Mouse (Mus musculus) adrenal gland, adult 2 months (tissue): ENCODE measurements around the gene Olfr1309. TPM values are rescaled to one million over a fixed set of nuclear protein-coding genes. Genes with fewer than 3 reads are reported as not detected.
"Not testable (repeated sequence)": the region's sequence is repeated elsewhere in the genome, so short reads cannot be mapped to it uniquely, and the experiment has no call there.

Source experiments
- DNase-seq: peaks from one replicate; pipeline ENCODE4 v3.0.0; 2021
- long read RNA-seq: library from polyadenylated mRNA; stranded (forward); transcript quantifications from one replicate; pipeline ENCODE4 v2.0.0, GENCODE M21; 2021
- polyA plus RNA-seq: library from polyadenylated mRNA; depleted of rRNA; stranded (reverse); fragments of >200 nt; gene quantifications from 2 replicates; pipeline ENCODE4 v1.2.3, GENCODE M21; 2012; rRNA removed
- total RNA-seq, 2 experiments: library from RNA; stranded (reverse); gene quantifications; 2 replicates each; pipeline ENCODE4 v1.2.3; 2021

Olfr1309 gene
- total RNA-seq (not detected), polyA plus RNA-seq (not detected in 2 replicates)
- long read RNA-seq, result 0 reads

DNA sequence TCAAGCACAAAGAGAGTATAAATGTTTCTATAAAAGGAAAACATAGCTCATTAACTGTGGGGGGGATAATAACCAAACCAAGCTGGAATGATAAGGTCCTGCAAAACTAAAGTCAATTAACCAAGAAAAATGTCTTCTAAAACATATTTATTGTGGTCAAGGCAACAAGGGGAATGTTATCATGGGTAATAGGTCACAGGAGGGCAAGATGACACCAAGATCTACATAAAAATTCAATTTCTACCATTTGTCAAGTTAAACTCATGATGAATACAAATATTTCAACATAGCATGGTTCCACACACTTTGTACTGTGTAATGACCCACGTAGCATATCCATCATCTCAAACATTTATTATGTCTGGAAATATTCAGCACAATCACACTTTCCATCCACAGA lies at the start of gene Olfr1309:
Gene Olfr1309 (minus strand): TSS at position 101 of the 400 bp plus-strand sequence.
- no peak for DNase-seq

DNA sequence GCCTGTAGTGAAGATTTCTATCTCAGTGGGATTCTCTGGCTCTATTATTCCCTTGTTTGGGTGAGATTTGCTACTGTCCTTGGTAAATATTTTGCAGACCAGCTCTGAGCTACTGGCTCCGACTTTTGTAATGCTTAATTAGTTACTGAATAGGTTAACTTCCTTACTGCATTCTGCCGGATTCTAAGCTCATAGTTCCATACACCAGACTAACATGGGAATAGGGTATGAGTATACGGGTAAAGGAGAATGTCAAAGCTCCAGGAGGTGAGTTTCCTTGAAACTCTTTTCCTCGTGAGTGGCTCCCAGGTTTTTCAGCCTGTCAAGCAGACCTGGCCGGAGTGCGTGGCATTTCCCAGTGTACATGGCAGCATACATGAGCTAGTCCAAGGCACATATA lies 36.9 kb upstream of the Olfr1309 start:
- DNase-seq, result not testable (repeated sequence)

- DNase-seq, result no peak
Observed at GRCm38 (mm10) chr2:112024312-112024711, 34.2 kb upstream of the Olfr1309 start, which contains the start of gene Olfr1311. TSS of gene Olfr1311 (minus strand) at chr2:112024412.

GRCm38 (mm10) chr2:112014900-112015299 lies 24.8 kb upstream of the Olfr1309 start:
- DNase-seq, result no peak

- DNase-seq, result no peak
Observed at GRCm38 (mm10) chr2:112012608-112013007, 22.5 kb upstream of the Olfr1309 start, which contains the start of gene Olfr1310. TSS of gene Olfr1310 (minus strand) at chr2:112012708.

DNA sequence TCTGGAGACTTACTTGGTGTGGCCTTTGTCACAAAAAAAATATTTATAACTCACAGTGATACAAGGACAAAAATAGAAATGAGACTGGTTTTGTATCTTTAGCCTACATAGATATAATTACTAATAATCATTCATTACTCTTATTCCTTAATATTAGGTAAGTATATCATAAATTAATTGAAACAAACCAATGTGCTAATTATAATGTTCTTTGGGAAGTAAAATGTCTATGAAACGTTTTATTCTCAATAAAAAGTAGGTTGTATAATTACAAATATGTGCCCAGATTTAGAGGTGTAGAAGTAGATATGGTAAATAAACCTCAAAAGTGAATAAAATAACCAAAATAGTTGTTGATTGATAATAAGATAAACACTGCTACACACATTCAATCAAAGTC lies 25.2 kb downstream of the Olfr1309 start, which contains the start of gene Olfr1308:
Gene Olfr1308 (minus strand): TSS at position 101 of the 400 bp plus-strand sequence.
- no peak for DNase-seq

DNA sequence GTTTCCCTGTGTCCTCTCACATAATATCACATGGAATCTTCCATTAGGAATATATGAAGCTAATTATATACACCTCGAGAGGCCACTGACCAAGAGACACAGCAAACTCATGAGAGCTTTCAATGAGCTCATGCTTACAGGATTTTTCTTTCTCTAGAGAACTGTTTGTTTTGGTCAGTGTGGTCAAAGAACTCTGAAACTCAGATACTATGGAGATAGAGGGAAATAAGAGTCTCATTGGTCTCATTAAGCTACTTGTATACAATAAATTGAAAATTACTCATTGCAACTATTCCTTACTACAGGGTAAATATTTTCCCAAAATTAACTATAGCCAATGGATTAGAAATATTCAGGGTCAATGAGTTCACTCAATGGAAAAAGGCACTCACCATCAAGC lies 40.7 kb downstream of the Olfr1309 start, which contains the start of gene Olfr1307:
Gene Olfr1307 (minus strand): TSS at position 101 of the 400 bp plus-strand sequence.
- no peak for DNase-seq

Other genes starting within 250 kb of the Olfr1309 start
- not detected for gene Olfr1301, start 239.3 kb downstream of the Olfr1309 start, total RNA-seq
- not detected in 2 replicates for gene Olfr1301, start 239.3 kb downstream of the Olfr1309 start, polyA plus RNA-seq
- not detected for gene Olfr1302, start 212.9 kb downstream of the Olfr1309 start, total RNA-seq
- gene Olfr1302, start 212.9 kb downstream of the Olfr1309 start, polyA plus RNA-seq, result not detected in 2 replicates
- gene Olfr1303, start 169.9 kb downstream of the Olfr1309 start, total RNA-seq, result not detected
- gene Olfr1303, start 169.9 kb downstream of the Olfr1309 start, polyA plus RNA-seq, result not detected in 2 replicates
- gene Olfr1305, start 113.1 kb downstream of the Olfr1309 start, total RNA-seq, result not detected
- gene Olfr1305, start 113.1 kb downstream of the Olfr1309 start, polyA plus RNA-seq, result not detected in 2 replicates
- not detected for gene Olfr1306, start 74.0 kb downstream of the Olfr1309 start, total RNA-seq
- not detected in 2 replicates for gene Olfr1306, start 74.0 kb downstream of the Olfr1309 start, polyA plus RNA-seq
- under 1 TPM in 1 of 2 experiments, not detected in 1; under 0.01 TPM for gene Olfr1307, start 40.8 kb downstream of the Olfr1309 start, total RNA-seq
- not detected in 2 replicates for gene Olfr1307, start 40.8 kb downstream of the Olfr1309 start, polyA plus RNA-seq
- gene Olfr1308, start 25.3 kb downstream of the Olfr1309 start, total RNA-seq, result not detected
- not detected in 2 replicates for gene Olfr1308, start 25.3 kb downstream of the Olfr1309 start, polyA plus RNA-seq
- gene Olfr1310, start 22.4 kb upstream of the Olfr1309 start, total RNA-seq, result not detected
- gene Olfr1310, start 22.4 kb upstream of the Olfr1309 start, polyA plus RNA-seq, result not detected in 2 replicates
- gene Olfr1311, start 34.1 kb upstream of the Olfr1309 start, total RNA-seq, result not detected
- not detected in 2 replicates for gene Olfr1311, start 34.1 kb upstream of the Olfr1309 start, polyA plus RNA-seq
- not detected for gene Olfr1312, start 60.0 kb upstream of the Olfr1309 start, total RNA-seq
- gene Olfr1312, start 60.0 kb upstream of the Olfr1309 start, polyA plus RNA-seq, result not detected in 2 replicates
- not detected for gene Olfr1313, start 87.6 kb upstream of the Olfr1309 start, total RNA-seq
- not detected in 2 replicates for gene Olfr1313, start 87.6 kb upstream of the Olfr1309 start, polyA plus RNA-seq
- gene Olfr1314, start 106.5 kb upstream of the Olfr1309 start, total RNA-seq, result not detected
- not detected in 2 replicates for gene Olfr1314, start 106.5 kb upstream of the Olfr1309 start, polyA plus RNA-seq
- gene Olfr1315-ps1, start 125.2 kb upstream of the Olfr1309 start, total RNA-seq, result not detected
- gene Olfr1315-ps1, start 125.2 kb upstream of the Olfr1309 start, polyA plus RNA-seq, result not detected in 2 replicates
- gene Olfr1316, start 144.7 kb upstream of the Olfr1309 start, total RNA-seq, result not detected
- not detected in 2 replicates for gene Olfr1316, start 144.7 kb upstream of the Olfr1309 start, polyA plus RNA-seq
- gene Olfr1317, start 150.0 kb upstream of the Olfr1309 start, total RNA-seq, result not detected
- not detected in 2 replicates for gene Olfr1317, start 150.0 kb upstream of the Olfr1309 start, polyA plus RNA-seq
- gene Olfr1318, start 163.9 kb upstream of the Olfr1309 start, total RNA-seq, result not detected
- gene Olfr1318, start 163.9 kb upstream of the Olfr1309 start, polyA plus RNA-seq, result not detected in 2 replicates
- 1 to 10 TPM; 5.1 to 9.2 TPM for gene Lpcat4, start 249.2 kb upstream of the Olfr1309 start, total RNA-seq
- 18.9 TPM in 2 replicates for gene Lpcat4, start 249.2 kb upstream of the Olfr1309 start, polyA plus RNA-seq